ENCODE assay signal across 13 mouse cellular contexts in genomic region chr3:37760866-37761265, GRCm38 (mm10). TPM values are rescaled to one million over a fixed set of nuclear protein-coding genes. Genes with fewer than 3 reads are reported as not detected.
DNase-seq lines count a peak whose midpoint lies in the region; ATAC-seq lines count a peak whose summit lies in the region.
"Had no signal": no experiment of that assay in that cellular context is flagged by ENCODE, and none has a peak within 500 bp of the region (broad histone marks: within the 10 kb centered on the region; RNA-seq: fewer than 3 reads in every experiment).

No protein-coding gene starts in this region.

- intact Hi-C loops in heart, postnatal 10 days (cut with DNase I), result no loop called here

- H3K27me3 ChIP-seq in intestine, embryonic 16.5 days (replicated peaks; ENCODE audit: control insufficient read depth, insufficient read depth, low read length), result no peaks in the 10 kb centered on the region
- H3K27me3 ChIP-seq: heart, embryonic 15.5 days; megakaryocyte, embryonic 14.5 days; stomach, embryonic 15.5 days had no signal

- H3K9me3 ChIP-seq in intestine, embryonic 16.5 days (ENCODE audit: control insufficient read depth, low read length), result peaks cover 7% of the 10 kb centered on the region; the same call in 1 of the 2 replicates
- H3K9me3 ChIP-seq: heart, embryonic 15.5 days; stomach, embryonic 15.5 days had no signal

- H3K36me3 ChIP-seq in intestine, embryonic 16.5 days (ENCODE audit: control insufficient read depth, insufficient read depth, low read length), result no peaks in the 10 kb centered on the region
- H3K36me3 ChIP-seq: heart, embryonic 15.5 days; stomach, embryonic 15.5 days had no signal

- H3K9ac ChIP-seq in intestine, embryonic 16.5 days (ENCODE audit: low read depth, low read length), result no peak overlapping the region
- H3K9ac ChIP-seq: heart, embryonic 15.5 days; stomach, embryonic 15.5 days had no signal

- DNase-seq in heart, adult 18-20 months, result peak; percentile 34 to 70
- DNase-seq in heart, postnatal 10 days, result no peak
- DNase-seq in spleen, postnatal 10 days (ENCODE audit: low spot score in 2 of 2), result peak; percentile 21 to 23
- DNase-seq in spleen, adult 12 weeks (ENCODE audit: low spot score), result no peak
- peak; percentile 54 for DNase-seq in lung, postnatal 36 days
- peak; percentile 53 to 55 for DNase-seq in thymus, postnatal 36 days
- no peak for DNase-seq in cerebellum, postnatal 25 days
- DNase-seq: kidney, adult 11 months had no signal

- peaks cover 9% of the 10 kb centered on the region; the same call in 1 of the 2 replicates for H3K4me1 ChIP-seq in intestine, embryonic 16.5 days (ENCODE audit: control insufficient read depth, insufficient read depth, low read length)

- no peak overlapping the region for H3K4me2 ChIP-seq in intestine, embryonic 16.5 days (ENCODE audit: low read depth, low read length)
- H3K4me2 ChIP-seq: heart, embryonic 15.5 days; stomach, embryonic 15.5 days had no signal

- WGBS in intestine, embryonic 16.5 days, result 71% methylated on average over 6 of the region's 6 CpGs

- no peak overlapping the region for H3K4me3 ChIP-seq in intestine, embryonic 16.5 days (ENCODE audit: low read length)
- H3K4me3 ChIP-seq: erythroblast, embryonic 14.5 days; heart, embryonic 15.5 days; megakaryocyte, embryonic 14.5 days; stomach, embryonic 15.5 days had no signal

- ATAC-seq in intestine, embryonic 16.5 days, result no peak

- H3K27ac ChIP-seq in intestine, embryonic 16.5 days (ENCODE audit: low read length), result no peak overlapping the region
- H3K27ac ChIP-seq: heart, embryonic 15.5 days; stomach, embryonic 15.5 days had no signal

RNA-seq across cellular contexts. Expression of gene Gm5148, which starts 36.6 kb away (rescaled TPM):
- total RNA-seq in heart, adult 18-20 months (2021), result not detected
- total RNA-seq in heart, postnatal 10 days (2021), result under 1 TPM in 1 of 2 experiments, not detected in 1; 0.38 TPM
- 4.0 and 5.9 TPM in 2 replicates for polyA plus RNA-seq in intestine, embryonic 16.5 days (2015; fragmentation: Nextera tagmentation; extraction: Ambion mirVana)

Comparison
In these comparisons a context has a peak if more than half of its experiments do, and no peak if none do; other contexts are left out.
1. DNase-seq: peak in heart, adult 18-20 months (2 of 2), spleen, postnatal 10 days (2 of 2), lung, postnatal 36 days (single experiment) and thymus, postnatal 36 days (2 of 2); none in heart, postnatal 10 days (0 of 2), spleen, adult 12 weeks (single experiment) and cerebellum, postnatal 25 days (0 of 2).